Mouse (Mus musculus): ENCODE measurements at regions not wholly inside any gene's neighbourhood (a gene's known extent, or its start where the extent isn't known, plus 50 kb on each side); places are given as distances from the start of the nearest gene placed in this dataset.
"Not testable (repeated sequence)": the region's sequence is repeated elsewhere in the genome, so short reads cannot be mapped to it uniquely, and the experiment has no call there.

DNA sequence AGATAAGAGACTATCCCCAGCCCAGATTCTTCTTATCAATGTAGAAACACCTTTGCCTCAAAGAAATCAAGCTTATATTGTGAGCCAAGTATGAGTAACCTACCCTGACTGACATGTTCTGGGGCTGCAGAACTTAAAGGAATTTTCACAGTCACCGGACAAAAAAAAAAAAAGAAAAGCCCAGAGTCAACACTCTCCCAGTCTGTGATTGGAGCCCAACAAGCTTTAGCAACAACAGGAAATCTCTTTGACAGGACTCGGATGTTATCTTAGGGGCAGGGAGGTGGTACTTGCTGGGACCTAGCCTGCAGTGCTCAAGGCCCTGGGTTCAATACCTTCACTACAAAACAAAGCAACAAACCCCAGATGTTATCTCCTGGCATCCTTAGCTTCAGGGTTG is 114.2 kb downstream of the Nectin1 start:
- DNase-seq (ENCODE audit: low read depth, low spot score): no peak

DNA sequence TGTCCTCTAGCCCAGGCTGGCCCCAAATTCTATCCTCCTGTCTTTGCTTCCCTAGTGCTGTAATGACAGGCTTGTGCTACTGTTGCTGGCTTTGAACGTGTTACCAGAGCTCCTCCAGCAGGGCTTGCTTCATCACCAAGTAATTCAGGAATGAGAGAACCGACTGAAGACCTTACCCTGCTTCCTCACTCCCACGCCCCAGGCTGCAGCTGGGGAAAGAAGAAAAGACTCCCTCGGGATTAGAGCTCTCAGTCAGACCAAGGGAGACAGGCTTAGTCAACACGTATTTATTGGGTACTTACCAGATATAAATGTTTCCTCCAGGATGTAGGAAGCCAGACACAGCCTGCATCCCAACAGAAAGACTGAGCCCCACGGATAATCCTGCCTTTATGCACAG is 115.0 kb downstream of the Nectin1 start:
- no peak for DNase-seq (ENCODE audit: low read depth, low spot score)

DNA sequence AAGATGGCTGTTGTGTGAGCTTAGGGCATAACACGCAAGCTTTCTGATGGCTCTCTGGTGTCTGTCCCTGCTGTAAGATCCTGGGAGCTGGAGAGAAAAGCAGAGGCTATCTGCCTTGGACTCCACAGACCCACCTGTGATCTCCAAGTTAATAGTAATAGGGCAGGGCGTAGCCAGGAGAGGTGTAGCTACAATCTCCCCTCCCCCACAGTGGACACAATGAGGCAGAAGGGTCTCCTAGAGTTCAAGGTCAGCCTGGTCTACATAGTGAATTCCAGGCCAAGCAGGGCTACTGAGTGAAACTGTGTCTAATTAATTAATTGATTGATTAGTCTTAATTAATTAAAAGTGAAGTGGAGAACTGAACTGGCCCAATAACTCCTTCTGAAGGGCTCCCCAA is 116.5 kb downstream of the Nectin1 start:
- no peak for DNase-seq (ENCODE audit: low read depth, low spot score)

DNA sequence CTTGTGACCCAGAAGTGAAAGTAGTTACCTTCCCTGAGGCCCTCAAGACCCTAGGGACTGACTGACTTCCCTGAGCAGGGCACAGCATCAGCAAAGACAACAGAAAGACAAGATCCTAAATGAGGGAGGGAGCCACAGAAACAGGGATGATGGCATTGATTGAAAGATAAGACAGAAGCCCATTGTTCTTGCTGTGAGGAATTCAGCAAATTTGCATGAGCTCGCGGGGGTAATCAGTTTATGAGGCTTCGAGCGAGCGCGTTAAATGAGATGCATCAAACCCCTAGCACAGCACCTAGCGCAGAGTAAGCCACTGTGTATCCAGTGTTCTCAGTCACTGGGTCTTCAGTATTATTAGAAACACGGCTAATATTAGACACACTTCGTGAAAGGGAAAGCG is 117.6 kb downstream of the Nectin1 start:
- DNase-seq (ENCODE audit: low read depth, low spot score): no peak

DNA sequence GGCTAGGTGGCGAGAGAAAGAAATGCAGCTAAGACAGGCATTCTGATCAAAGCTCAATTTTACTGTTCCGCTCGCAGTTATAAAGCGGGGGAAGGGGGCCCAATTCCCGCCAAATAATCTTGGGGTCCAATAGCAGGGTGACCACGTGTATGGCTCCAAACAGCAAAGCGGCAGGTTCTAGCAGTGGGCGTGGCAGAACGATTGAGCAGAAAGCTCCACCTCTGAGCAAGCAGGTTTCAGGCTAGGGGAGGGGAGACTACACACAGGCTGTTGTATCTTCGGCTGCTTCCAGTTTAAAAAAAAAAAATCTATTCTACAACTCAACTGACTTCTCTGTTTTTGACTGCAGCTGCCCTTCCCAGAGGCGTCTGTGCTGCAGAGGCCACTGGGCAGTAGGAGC is 118.2 kb downstream of the Nectin1 start:
- DNase-seq (ENCODE audit: low read depth, low spot score): not testable (repeated sequence)

DNA sequence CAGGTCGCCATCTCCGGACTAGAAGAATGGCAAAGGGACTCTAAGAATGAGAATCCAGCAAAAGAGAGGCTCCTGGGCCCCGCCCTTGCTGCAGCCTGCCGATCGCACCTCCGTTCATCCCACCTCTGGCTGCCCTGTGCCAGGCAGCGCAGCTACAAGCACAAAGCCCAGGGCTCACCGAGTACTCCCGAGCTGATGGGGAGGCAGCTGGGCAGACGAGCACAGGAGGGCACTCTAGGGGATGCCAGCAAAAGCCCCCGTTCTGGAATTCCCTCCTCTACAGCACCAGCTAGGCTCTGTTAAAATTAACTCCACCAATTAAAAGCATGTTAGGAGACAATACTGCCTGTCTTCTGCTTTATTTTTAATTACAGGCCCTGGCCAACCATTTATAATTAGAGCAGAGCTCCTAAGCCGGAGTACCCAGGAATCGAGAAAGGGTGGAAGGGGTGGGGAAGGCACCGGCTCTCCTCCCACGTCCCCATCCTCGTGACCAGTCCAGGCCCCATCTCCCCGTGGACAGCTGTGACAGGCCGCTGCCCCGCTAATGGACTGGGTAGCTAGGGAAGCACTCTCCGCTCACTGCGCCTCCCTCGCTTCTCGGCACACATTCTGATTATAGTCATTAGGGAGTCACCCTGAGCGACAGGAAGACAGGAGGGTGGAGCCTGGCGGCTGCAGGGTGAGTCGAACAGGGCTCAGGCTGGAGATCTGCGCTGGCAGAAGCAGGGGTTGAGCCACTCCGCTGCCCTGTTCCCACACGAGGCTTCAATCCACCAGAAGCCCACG is 120.0 kb downstream of the Nectin1 start:
- DNase-seq (ENCODE audit: low read depth, low spot score): no peak

DNA sequence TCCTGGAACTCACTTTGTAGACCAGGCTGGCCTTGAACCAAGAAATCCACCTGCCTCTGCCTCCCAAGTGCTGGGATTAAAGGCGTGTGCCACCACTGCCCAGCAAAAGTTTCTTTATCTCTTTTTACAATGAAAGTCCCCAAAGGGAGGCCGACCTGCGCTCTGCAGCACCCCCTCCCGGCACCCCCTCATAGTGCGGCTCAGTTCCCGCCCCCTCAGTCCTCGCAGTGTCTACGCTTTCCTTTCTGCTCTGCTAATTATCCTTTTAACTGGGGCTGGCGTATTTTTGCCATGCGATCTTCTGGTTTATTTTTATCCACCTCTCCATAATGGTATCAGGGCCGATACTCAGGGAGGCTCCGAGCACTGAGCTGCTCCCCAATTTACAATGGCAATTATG is 123.0 kb downstream of the Nectin1 start:
- no peak for DNase-seq (ENCODE audit: low read depth, low spot score)

DNA sequence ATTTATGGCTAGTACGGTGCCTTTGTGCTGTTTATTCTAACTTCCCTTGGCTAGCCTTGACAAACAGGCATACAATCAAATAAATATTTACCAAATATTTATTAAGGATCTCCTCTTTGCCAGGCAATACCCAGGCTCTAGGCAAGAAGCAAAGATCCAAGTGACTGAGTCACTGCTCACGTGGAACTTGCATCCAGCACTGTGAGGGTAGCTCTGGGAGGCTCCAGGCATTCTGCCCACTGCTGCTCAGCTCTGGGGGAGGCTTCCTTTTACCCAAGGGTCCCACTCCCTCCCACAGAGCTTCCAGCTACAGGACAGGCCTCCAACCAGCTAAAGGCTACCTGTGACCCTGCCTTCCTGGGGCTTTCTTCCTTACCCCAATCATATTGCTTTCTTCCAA is 130.1 kb downstream of the Nectin1 start:
- no peak for DNase-seq (ENCODE audit: low read depth, low spot score)

DNA sequence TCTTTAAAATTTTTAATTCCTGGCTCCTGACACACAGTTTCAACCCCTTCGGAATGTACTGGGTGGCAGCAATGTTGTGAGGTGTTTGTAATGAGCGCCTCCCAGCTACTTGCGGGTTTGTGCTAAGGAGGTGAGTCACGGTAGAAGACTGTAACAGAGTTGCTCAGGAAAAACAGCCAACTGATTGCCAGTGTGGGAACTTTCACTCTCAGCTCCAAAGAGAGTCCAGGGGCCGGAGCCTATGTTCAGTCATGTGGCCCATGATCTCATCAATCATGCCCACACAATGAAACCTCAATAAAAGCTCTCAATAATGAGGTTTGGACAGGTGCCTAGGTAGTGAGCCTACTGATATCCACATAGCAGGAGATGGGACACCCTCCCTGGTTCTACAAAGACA is 130.5 kb downstream of the Nectin1 start:
- no peak for DNase-seq (ENCODE audit: low read depth, low spot score)

DNA sequence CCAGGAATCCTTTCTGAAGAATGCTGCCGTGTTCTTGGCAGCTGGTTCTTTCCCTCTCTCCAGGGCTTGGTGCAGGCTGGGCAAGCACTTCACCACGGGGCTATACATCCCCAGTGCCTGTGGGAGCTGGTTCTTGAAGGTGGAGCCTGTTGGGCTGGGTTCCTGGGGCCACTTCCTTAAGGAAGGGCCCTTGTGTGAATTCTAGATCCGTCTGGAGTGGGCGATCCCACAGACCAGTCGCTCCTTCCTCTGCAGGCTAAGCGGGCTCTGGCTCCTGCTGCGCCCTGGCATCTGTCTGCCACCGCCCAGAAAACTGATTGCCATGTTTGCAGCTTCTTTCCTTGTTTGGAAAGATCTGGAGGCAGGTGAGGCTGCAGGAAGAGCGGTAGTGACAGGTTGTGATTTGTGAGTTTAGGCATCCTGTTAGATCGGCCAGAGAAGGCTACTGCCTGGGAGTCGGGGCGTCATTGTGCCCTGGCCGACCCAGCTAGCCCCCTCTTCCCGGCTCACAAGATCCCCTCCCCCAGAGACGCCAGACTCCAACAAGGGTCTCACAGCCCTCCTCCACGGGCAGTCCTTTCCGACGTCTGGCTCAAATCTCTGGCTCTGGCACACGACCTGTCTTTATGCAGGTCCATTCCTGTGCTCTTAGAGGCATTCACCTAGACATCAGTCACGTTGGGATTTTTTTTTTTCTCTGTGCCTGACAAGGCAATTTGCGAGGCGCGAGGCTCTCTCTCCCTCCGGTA is 135.6 kb downstream of the Nectin1 start:
- no peak for DNase-seq (ENCODE audit: low read depth, low spot score)

DNA sequence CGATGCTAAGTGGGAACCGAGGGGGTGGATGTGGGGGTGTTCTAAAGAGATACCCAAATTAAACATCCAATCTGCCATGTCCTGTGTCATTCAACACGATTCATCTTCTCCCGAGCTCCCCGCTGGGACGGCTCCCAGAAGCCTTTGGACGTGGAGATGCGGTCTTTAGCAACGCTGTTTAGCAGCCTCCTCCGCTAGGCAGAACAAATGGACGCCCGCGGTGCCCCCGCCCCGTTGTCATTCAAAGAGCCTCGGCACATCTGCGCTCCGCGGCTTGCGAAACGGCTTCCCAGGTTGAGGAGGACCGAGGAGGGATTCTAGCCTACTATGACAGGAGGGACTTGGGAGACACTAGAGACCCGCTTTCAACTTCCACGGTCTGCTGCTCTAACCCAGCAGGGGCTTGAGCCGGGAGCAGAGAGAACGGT is 136.2 kb downstream of the Nectin1 start:
- DNase-seq (ENCODE audit: low read depth, low spot score): no peak

DNA sequence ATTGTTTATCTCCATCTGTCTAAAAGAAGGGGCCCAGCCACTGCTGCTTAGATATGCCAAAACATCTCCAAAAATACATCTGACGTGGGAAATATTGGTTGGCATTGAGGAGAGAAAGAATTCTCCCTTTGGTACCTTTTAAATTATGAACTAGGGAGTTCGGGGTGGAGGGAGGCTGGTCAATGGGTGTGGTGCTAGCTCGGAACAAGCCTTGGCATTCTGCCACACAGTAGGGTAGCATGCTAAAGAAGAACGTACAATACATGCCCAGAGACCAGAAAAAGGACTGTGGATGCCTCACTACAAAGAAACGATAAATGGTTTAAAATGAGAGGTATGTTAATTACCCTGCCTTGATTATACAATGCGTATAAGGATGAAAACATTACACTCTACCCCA is 149.3 kb downstream of the Nectin1 start:
- DNase-seq (ENCODE audit: low read depth, low spot score): no peak

DNA sequence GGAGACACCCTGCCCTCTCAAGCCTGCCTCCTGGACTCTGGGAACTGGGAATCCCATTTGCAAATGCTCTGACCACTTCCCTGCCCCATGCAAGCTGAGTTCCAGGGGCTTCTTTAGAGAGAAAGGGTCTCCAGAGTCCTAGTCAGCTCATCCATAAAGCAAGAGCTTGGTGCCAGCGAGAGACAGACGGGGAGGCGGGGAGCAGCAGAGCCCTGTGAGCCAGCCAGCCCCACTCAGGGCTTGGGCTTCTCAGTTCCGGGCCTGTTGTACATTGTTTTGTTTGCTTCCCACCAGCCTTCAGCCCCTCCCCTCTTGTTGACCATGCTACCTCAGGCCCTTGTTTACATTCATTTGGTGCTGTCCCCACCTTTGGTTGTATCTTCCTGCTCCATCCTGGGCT is 143.9 kb upstream of the Thy1 start:
- DNase-seq (ENCODE audit: low read depth, low spot score): no peak

DNA sequence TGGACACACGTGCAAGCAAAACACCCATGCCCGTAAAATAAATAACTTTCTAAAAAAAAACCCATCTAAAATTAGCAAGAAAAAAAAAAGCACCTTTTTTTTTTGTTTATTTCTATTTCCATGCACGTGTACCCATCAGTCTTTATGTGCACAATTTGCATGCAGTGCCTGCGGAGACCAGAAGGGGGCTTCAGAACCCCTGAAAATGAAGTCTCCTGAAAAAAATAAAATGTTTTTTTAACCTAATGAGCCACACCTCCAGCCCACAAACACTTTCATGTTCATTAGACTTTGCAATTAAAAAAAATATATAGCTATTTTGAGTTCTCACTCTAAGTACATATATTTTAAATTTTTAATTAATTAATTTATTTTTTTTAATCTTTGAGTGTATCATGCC is 134.9 kb upstream of the Thy1 start:
- no peak for DNase-seq (ENCODE audit: low read depth, low spot score)

DNA sequence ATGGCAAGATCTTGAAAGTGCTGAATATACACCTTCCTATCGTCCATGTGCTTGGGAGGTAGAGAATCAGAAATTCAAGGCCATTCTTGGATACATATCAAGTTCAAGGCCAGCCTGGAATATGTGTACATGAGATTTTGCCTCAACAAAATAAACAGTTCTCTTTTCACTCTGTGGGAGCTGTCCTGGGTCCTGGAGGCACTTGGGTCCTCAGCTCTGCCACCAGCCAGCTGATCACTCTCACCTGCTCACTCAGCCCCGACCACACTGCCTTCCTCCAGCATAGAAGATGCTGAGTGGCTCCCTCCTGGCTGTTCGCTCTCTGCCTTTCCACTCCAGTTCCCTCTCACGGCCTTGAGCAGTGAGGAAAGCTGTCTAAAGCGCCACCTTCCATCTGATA is 128.2 kb upstream of the Thy1 start:
- DNase-seq (ENCODE audit: low read depth, low spot score): no peak

DNA sequence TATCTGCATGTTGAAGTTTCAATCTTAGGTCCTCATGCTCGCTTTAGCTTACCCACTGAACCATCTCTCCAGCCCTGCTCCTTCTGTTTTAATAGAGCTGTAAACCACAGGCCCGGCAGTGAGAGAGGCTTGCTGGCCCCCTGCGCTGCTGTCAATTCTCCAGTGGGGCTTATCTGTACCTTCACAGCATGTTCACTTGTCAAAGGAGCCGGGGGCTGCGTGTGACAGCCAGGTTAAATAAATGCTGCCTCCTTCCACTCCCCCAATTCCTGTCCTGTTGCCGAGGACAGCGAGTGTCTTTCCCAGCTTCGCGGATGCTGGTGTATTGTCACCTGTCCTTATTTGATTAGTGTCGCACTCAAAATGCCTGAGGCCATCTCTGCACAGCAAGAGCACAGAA is 125.7 kb upstream of the Thy1 start:
- no peak for DNase-seq (ENCODE audit: low read depth, low spot score)

DNA sequence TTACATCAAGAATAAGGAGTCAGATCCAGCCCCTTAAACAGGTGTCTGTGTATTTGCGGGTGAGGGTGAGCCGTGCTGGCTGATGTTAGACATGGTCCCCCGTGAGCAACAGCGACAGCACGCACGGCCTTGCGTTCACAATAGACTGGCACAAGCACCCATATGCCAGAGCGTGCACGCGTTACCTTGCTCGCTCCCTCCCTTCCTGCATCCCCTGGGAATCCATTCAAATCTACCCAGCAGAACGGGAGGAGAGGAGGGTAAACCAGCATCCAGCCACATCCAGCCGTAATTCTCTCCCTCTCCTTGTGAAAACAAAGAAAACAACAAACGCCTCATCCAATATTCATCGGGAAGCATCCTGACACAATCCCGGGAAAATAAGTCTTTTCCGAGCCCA is 124.2 kb upstream of the Thy1 start:
- DNase-seq (ENCODE audit: low read depth, low spot score): no peak

DNA sequence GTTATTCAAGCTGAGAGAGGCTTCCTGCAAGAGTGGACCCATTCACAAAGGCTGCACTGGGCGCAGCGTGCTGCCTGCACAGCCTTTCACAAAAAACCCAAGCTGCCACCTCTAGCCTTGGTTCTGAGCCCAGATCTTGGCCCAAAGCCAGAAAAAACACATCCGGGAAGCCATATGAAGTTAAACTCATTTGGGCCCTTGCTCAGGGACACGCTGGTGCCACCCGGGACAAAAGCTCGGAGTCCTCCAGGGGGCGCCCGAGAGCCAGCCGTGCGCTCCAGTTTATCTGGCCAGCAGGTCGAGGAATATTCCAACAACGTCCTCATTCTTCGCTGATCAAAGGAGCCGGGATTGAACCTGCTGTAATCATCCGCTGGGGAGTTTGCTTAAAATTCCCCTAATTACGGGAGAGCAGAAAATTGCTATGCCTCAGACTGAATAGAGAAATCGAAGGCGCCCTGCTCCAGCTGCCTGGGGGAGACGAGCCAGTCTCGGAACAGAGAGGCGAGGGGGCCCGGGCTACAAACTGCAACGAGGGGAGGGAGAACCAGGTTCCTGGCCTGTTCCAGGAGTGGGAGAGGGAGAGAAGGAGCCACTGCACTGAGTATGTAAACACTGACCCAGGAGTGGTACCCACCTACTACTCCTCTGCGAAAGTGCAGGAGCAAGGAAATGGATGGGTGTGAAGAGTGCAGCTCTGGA is 123.0 kb upstream of the Thy1 start:
- DNase-seq (ENCODE audit: low read depth, low spot score): peak; percentile 32

DNA sequence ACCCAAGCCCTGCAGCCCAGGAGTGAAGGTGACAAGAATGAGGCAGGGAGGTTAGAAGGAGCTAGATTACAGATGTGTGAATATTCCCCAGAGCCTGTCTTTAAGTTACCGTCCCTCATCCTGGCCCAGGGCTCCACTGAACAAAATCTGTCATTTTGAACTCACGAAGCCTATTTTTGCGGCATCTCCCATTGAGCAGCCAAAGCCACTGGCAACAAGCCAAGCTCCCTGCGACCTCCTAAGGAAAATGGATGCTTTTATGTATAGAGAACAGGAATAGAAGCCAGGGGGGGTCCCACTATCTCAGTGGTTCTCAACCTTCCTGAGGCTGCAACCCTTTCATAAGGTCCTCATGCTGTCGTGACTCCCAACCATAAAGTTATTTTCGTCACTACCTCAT is 121.0 kb upstream of the Thy1 start:
- DNase-seq (ENCODE audit: low read depth, low spot score): no peak

DNA sequence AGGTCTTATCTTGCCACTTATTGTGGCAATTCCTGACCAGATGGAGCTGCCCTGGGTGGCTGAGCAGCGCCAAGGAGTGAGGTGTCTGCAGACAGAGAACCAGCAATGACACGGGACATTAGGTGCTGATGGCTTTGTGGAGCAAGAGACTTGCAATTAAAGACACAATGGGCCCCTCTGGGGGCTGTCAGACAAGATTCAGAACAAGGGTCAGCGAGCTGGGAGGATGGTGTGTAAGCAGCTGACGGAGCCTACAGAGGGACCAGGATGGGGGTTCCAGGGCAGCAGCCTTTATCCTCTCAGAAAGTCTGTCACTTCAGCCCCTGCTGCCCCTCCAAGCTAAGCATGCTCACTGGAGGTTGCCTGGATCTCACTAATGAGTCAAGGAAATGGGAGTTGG is 120.1 kb upstream of the Thy1 start:
- no peak for DNase-seq (ENCODE audit: low read depth, low spot score)

DNA sequence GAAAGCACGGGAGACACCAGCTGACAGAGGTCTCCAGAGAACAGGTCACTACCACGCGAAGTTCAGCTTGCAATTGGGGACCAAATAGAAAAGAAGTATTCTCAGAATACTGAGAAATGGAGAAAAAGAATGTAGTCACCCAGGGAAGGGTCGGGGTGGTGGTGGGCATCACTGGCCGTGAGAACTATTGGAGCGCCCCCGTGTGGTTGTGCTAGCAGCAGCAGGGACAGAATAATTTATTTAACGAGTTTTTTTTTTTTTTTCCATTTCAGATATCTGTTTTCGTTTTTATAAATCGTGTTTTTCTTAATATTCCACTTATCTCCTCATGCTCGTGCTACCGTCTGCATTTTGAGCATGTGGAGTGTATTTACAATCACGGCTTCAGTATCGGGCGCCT is 118.4 kb upstream of the Thy1 start:
- no peak for DNase-seq (ENCODE audit: low read depth, low spot score)

DNA sequence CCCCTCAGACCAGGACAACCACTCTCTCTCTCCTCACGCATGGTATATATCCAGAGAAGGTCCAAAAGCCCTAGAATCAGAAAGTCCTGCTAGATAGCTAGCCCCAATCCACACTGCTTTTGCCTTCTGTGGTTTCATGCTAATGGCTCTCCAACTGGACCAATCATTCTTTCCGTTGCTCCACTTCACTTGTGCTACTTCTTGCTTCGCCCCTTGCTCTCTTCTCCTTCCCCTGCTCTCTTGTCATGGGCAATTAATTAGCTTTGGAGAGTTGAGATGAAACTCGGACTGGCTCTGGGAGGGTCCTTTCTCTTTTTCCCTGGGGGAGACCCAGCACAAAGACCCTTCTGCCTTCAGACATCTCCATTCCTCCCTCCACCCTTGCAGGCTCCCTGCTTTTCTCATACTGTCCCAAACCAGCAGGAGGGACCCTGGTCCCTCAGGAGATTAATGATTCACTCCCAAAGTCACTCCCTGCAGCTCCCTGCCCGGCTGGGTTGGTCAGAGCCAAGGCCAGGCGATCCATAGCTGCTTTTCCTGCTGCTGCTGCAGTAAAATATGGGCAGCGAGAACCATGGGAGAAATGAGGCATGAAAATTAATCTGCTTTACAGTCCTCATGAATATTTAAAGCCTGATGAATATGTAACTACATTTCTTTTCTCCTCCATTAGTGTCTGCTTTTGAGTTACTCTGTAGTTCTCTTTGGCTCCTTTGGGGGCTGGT is 113.7 kb upstream of the Thy1 start:
- no peak for DNase-seq (ENCODE audit: low read depth, low spot score)
